Mouse (Mus musculus): ENCODE measurements around the gene 6430571L13Rik. TPM values are rescaled to one million over a fixed set of nuclear protein-coding genes. Genes with fewer than 3 reads are reported as not detected.

6430571L13Rik gene
- polyA plus RNA-seq, 1 experiment from 2014 or later: 11.4 TPM

GRCm38 (mm10) chr9:107374623-107375022 is 34.2 kb downstream of the 6430571L13Rik start:
- Histone ChIP-seq H3K4me3 (ENCODE audit: low read length) (no peak overlapping the region), H3K9me3 (ENCODE audit: control insufficient read depth, low read length) (no peaks in the 10 kb centered on the region), H3K36me3 (ENCODE audit: control insufficient read depth, insufficient read depth, low read length) (no peaks in the 10 kb centered on the region), H3K9ac (ENCODE audit: low read depth, low read length) (no peak overlapping the region), H3K27ac (ENCODE audit: low read depth, low read length) (no peak overlapping the region), H3K27me3 (replicated peaks; ENCODE audit: control insufficient read depth, insufficient read depth, low read length) (0 out of 2 replicates have a peak, but pooled peaks cover 3% of the 10 kb centered on the region), H3K4me2 (ENCODE audit: low read length) (no peak overlapping the region), H3K4me1 (ENCODE audit: control insufficient read depth, insufficient read depth, low read depth, low read length) (peaks cover 8% of the 10 kb centered on the region)
- ATAC-seq: no peak
- WGBS: 11% methylated on average over 8 of the region's 8 CpGs

- H3K4me1 ChIP-seq (ENCODE audit: control insufficient read depth, insufficient read depth, low read depth, low read length): peaks cover 8% of the 10 kb centered on the region
- no peak overlapping the region for H3K4me2 ChIP-seq (ENCODE audit: low read length)
- peaks cover 3% of the 10 kb centered on the region; the same call in 1 of the 2 replicates for H3K27me3 ChIP-seq (replicated peaks; ENCODE audit: control insufficient read depth, insufficient read depth, low read length)
- no peak overlapping the region for H3K4me3 ChIP-seq (ENCODE audit: low read length)
- H3K27ac ChIP-seq (ENCODE audit: low read depth, low read length): no peak overlapping the region
- ATAC-seq: no peak
- no peaks in the 10 kb centered on the region for H3K9me3 ChIP-seq (ENCODE audit: control insufficient read depth, low read length)
- no peak overlapping the region for H3K9ac ChIP-seq (ENCODE audit: low read depth, low read length)
- no peaks in the 10 kb centered on the region for H3K36me3 ChIP-seq (ENCODE audit: control insufficient read depth, insufficient read depth, low read length)
- 12% methylated on average over 5 of the region's 5 CpGs for WGBS
Observed at GRCm38 (mm10) chr9:107375451-107375850, 35.0 kb downstream of the 6430571L13Rik start.

- under 1% methylated on average over 35 of the region's 35 CpGs for WGBS
- peak; percentile 80 for ATAC-seq
- H3K27ac ChIP-seq (ENCODE audit: low read depth, low read length): peak overlapping the region; percentile 73
- no peaks in the 10 kb centered on the region for H3K9me3 ChIP-seq (ENCODE audit: control insufficient read depth, low read length)
- peak overlapping the region; percentile 30 for H3K4me3 ChIP-seq (ENCODE audit: low read length)
- no peaks in the 10 kb centered on the region for H3K36me3 ChIP-seq (ENCODE audit: control insufficient read depth, insufficient read depth, low read length)
- peaks cover 8% of the 10 kb centered on the region for H3K4me1 ChIP-seq (ENCODE audit: control insufficient read depth, insufficient read depth, low read depth, low read length)
- peak overlapping the region; percentile 56 for H3K4me2 ChIP-seq (ENCODE audit: low read length)
- H3K27me3 ChIP-seq (replicated peaks; ENCODE audit: control insufficient read depth, insufficient read depth, low read length): peaks cover 5% of the 10 kb centered on the region
- H3K9ac ChIP-seq (ENCODE audit: low read depth, low read length): peak overlapping the region; percentile 60
Observed at GRCm38 (mm10) chr9:107377961-107378512, 37.6 kb downstream of the 6430571L13Rik start.

DNA sequence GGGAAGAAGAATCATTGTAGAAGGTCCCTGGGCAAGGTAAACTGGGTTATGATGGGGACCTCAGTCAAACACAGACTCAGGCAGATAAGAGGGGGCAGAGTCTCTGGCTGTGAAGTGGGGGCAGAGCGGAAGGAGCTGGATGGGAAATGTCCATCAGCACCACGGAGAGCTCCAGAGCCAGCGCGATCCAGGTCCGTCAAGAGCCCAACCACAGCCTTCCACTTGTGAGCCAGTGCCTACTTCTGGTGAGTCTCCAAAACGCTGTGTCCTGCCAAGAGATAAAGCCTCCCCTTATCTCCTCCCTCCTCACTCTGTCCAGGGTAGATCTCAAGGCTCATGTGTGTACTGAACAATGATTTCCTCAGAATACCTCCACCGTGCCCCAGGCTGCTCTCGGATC is 41.3 kb downstream of the 6430571L13Rik start:
- Histone ChIP-seq H3K9ac (ENCODE audit: low read depth, low read length) (no peak overlapping the region), H3K4me1 (ENCODE audit: control insufficient read depth, insufficient read depth, low read depth, low read length) (peaks cover 5% of the 10 kb centered on the region), H3K9me3 (ENCODE audit: control insufficient read depth, low read length) (no peaks in the 10 kb centered on the region), H3K4me2 (ENCODE audit: low read length) (no peak overlapping the region), H3K4me3 (ENCODE audit: low read length) (no peak overlapping the region), H3K27ac (ENCODE audit: low read depth, low read length) (no peak overlapping the region), H3K27me3 (replicated peaks; ENCODE audit: control insufficient read depth, insufficient read depth, low read length) (peaks cover 6% of the 10 kb centered on the region), H3K36me3 (ENCODE audit: control insufficient read depth, insufficient read depth, low read length) (no peaks in the 10 kb centered on the region)
- 15% methylated on average over 8 of the region's 8 CpGs for WGBS
- ATAC-seq: no peak

- no peaks in the 10 kb centered on the region for H3K9me3 ChIP-seq (ENCODE audit: control insufficient read depth, low read length)
- no peaks in the 10 kb centered on the region for H3K4me1 ChIP-seq (ENCODE audit: control insufficient read depth, insufficient read depth, low read depth, low read length)
- no peak overlapping the region for H3K27ac ChIP-seq (ENCODE audit: low read depth, low read length)
- no peak overlapping the region for H3K9ac ChIP-seq (ENCODE audit: low read depth, low read length)
- no peak overlapping the region for H3K4me2 ChIP-seq (ENCODE audit: low read length)
- no peak for ATAC-seq
- WGBS: 21% methylated on average over 3 of the region's 3 CpGs
- H3K4me3 ChIP-seq (ENCODE audit: low read length): no peak overlapping the region
- peaks cover 3% of the 10 kb centered on the region for H3K27me3 ChIP-seq (replicated peaks; ENCODE audit: control insufficient read depth, insufficient read depth, low read length)
- H3K36me3 ChIP-seq (ENCODE audit: control insufficient read depth, insufficient read depth, low read length): no peaks in the 10 kb centered on the region
Observed at GRCm38 (mm10) chr9:107384396-107384795, 44.0 kb downstream of the 6430571L13Rik start.

- no peak overlapping the region for H3K9ac ChIP-seq (ENCODE audit: low read depth, low read length)
- H3K4me1 ChIP-seq (ENCODE audit: control insufficient read depth, insufficient read depth, low read depth, low read length): peaks cover 3% of the 10 kb centered on the region; the same call in 1 of the 2 replicates
- no peak overlapping the region for H3K4me3 ChIP-seq (ENCODE audit: low read length)
- H3K4me2 ChIP-seq (ENCODE audit: low read length): no peak overlapping the region
- no peak overlapping the region for H3K27ac ChIP-seq (ENCODE audit: low read depth, low read length)
- 65% methylated on average over 3 of the region's 3 CpGs for WGBS
- no peak for ATAC-seq
- H3K27me3 ChIP-seq (replicated peaks; ENCODE audit: control insufficient read depth, insufficient read depth, low read length): peaks cover 3% of the 10 kb centered on the region; the same call in 1 of the 2 replicates
- no peaks in the 10 kb centered on the region for H3K9me3 ChIP-seq (ENCODE audit: control insufficient read depth, low read length)
- H3K36me3 ChIP-seq (ENCODE audit: control insufficient read depth, insufficient read depth, low read length): no peaks in the 10 kb centered on the region
Observed at GRCm38 (mm10) chr9:107386722-107387121, 46.3 kb downstream of the 6430571L13Rik start.

DNA sequence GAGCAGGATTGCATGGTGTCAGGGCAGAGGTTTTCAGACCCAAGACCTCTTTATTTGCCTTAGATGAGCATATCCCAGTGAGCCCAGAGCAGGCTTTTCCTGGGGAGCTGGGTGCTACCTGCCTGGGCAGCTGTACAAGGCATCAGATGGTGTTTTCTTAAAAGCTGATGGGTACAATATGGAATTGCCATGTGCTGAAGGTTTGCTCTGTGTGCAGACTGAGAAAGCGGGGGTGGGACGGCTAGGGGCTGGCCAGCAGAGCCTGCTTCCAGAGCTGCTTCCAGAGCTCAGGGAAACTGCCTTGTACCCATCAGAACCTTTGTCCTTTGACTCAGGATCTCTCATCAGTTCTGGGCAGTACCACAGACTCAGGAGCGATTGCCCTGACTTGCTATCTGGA is 47.3 kb downstream of the 6430571L13Rik start:
- H3K9me3 ChIP-seq (ENCODE audit: control insufficient read depth, low read length): no peaks in the 10 kb centered on the region
- no peak overlapping the region for H3K9ac ChIP-seq (ENCODE audit: low read depth, low read length)
- no peaks in the 10 kb centered on the region for H3K36me3 ChIP-seq (ENCODE audit: control insufficient read depth, insufficient read depth, low read length)
- no peak overlapping the region for H3K4me3 ChIP-seq (ENCODE audit: low read length)
- peaks cover 3% of the 10 kb centered on the region; the same call in 1 of the 2 replicates for H3K4me1 ChIP-seq (ENCODE audit: control insufficient read depth, insufficient read depth, low read depth, low read length)
- no peak overlapping the region for H3K27ac ChIP-seq (ENCODE audit: low read depth, low read length)
- WGBS: 98% methylated on average over 3 of the region's 3 CpGs
- H3K4me2 ChIP-seq (ENCODE audit: low read length): no peak overlapping the region
- 0 out of 2 replicates have a peak, but pooled peaks cover 3% of the 10 kb centered on the region for H3K27me3 ChIP-seq (replicated peaks; ENCODE audit: control insufficient read depth, insufficient read depth, low read length)
- no peak for ATAC-seq

DNA sequence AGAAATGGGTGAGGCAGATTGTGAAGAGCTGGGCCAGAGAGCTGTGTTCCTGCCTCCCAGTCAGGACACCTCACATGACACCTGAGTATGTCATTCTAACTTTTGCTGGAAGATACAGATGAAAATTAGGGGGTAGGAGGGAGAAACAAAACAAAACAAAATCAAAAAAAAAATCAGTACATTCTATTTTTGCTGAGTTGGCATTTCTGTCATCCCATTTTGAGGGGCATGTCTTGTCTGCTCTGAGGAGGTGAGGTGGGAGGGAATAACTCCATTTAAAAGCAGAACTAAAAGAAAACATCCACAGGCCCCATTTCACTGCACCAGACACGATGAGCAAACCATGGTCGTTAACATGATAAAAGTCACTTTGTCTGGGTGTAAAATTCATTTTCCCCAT is 47.9 kb downstream of the 6430571L13Rik start:
- Histone ChIP-seq H3K36me3 (ENCODE audit: control insufficient read depth, insufficient read depth, low read length) (no peaks in the 10 kb centered on the region), H3K9me3 (ENCODE audit: control insufficient read depth, low read length) (no peaks in the 10 kb centered on the region), H3K27ac (ENCODE audit: low read depth, low read length) (no peak overlapping the region), H3K9ac (ENCODE audit: low read depth, low read length) (no peak overlapping the region), H3K4me1 (ENCODE audit: control insufficient read depth, insufficient read depth, low read depth, low read length) (peaks cover 3% of the 10 kb centered on the region; the same call in 1 of the 2 replicates), H3K27me3 (replicated peaks; ENCODE audit: control insufficient read depth, insufficient read depth, low read length) (no peaks in the 10 kb centered on the region), H3K4me3 (ENCODE audit: low read length) (no peak overlapping the region), H3K4me2 (ENCODE audit: low read length) (no peak overlapping the region)
- no peak for ATAC-seq
- 29% methylated on average over 2 of the region's 2 CpGs for WGBS

GRCm38 (mm10) chr9:107396397-107396796 is 56.0 kb downstream of the 6430571L13Rik start:
- Histone ChIP-seq H3K27me3 (replicated peaks; ENCODE audit: control insufficient read depth, insufficient read depth, low read length) (peaks cover 5% of the 10 kb centered on the region), H3K4me3 (ENCODE audit: low read length) (no peak overlapping the region), H3K36me3 (ENCODE audit: control insufficient read depth, insufficient read depth, low read length) (no peaks in the 10 kb centered on the region), H3K9ac (ENCODE audit: low read depth, low read length) (no peak overlapping the region), H3K27ac (ENCODE audit: low read depth, low read length) (no peak overlapping the region), H3K4me1 (ENCODE audit: control insufficient read depth, insufficient read depth, low read depth, low read length) (peaks cover 6% of the 10 kb centered on the region; the same call in 1 of the 2 replicates), H3K9me3 (ENCODE audit: control insufficient read depth, low read length) (no peaks in the 10 kb centered on the region), H3K4me2 (ENCODE audit: low read length) (no peak overlapping the region)
- no peak for ATAC-seq
- WGBS: 43% methylated on average over 4 of the region's 4 CpGs
